Mouse (Mus musculus) embryonic facial prominence, embryonic 13.5 days (tissue): Measurements from ENCODE around the gene Mmd. TPM values are rescaled to one million over a fixed set of nuclear protein-coding genes. Genes with fewer than 3 reads are reported as not detected.

Experiments used
- ATAC-seq: fragments of 200-750 bp; cut with Nextera tagmentation; 2 replicates; pipeline ENCODE4 v1.8.0; 2017; ENCODE audit warnings: low read depth; ENCODE audit not compliant: insufficient number of reproducible peaks, insufficient read depth, low FRiP score, low TSS enrichment
- H3K27ac ChIP-seq: fragments of 300-500 bp; sonication (generic); 2 replicates; pipeline ENCODE4 v1.5.1; 2015; ENCODE audit warnings: moderate library complexity, mild to moderate bottlenecking, inconsistent platforms
- H3K27me3 ChIP-seq: fragments of 300-500 bp; sonication (generic); 2 replicates; pipeline ENCODE4 v1.6.1; 2015; ENCODE audit warnings: mild to moderate bottlenecking, inconsistent platforms
- H3K36me3 ChIP-seq: fragments of 300-500 bp; sonication (generic); 2 replicates; pipeline ENCODE4 v1.6.1; 2015; ENCODE audit warnings: mild to moderate bottlenecking, inconsistent platforms
- H3K4me1 ChIP-seq: fragments of 300-500 bp; sonication (generic); 2 replicates; pipeline ENCODE4 v1.6.1; 2015; ENCODE audit warnings: inconsistent platforms
- H3K4me2 ChIP-seq: fragments of 300-500 bp; sonication (generic); 2 replicates; pipeline ENCODE4 v1.6.1; 2015; ENCODE audit warnings: moderate library complexity, mild to moderate bottlenecking, inconsistent platforms
- H3K4me3 ChIP-seq: fragments of 300-500 bp; sonication (generic); 2 replicates; pipeline ENCODE4 v1.5.1; 2015; ENCODE audit warnings: mild to moderate bottlenecking, inconsistent platforms
- H3K9ac ChIP-seq: fragments of 300-500 bp; sonication (generic); 2 replicates; pipeline ENCODE4 v1.6.1; 2015; ENCODE audit warnings: mild to moderate bottlenecking, inconsistent platforms
- H3K9me3 ChIP-seq: fragments of 300-500 bp; sonication (generic); 2 replicates; pipeline ENCODE4 v1.6.1; 2016; ENCODE audit warnings: inconsistent platforms
- WGBS: fragments of 180-500 bp; shearing (Covaris S2); methylation state at CpG from one replicate; pipeline ENCODE4 v1.1.7; 2015; ENCODE audit warnings: mixed read lengths; 5-methylcytosine and 5-hydroxymethylcytosine counted together
- polyA plus RNA-seq: library from polyadenylated mRNA; unstranded; fragments of >200 nt; fragmentation: Nextera tagmentation; extraction: Ambion mirVana; gene quantifications from 2 replicates; pipeline ENCODE4 v1.2.1, GENCODE M21; 2015

Mmd gene
- polyA plus RNA-seq, 1 experiment from 2014 or later = 47.5 TPM

- H3K4me2 ChIP-seq = no peak overlapping the region
- no peaks in the 10 kb centered on the region for H3K36me3 ChIP-seq
- H3K4me3 ChIP-seq = no peak overlapping the region
- H3K9me3 ChIP-seq = no peaks in the 10 kb centered on the region
- 58% methylated on average over 4 of the region's 4 CpGs for WGBS
- H3K9ac ChIP-seq = no peak overlapping the region
- 0 out of 2 replicates have a peak, but pooled peaks cover 11% of the 10 kb centered on the region for H3K4me1 ChIP-seq
- H3K27me3 ChIP-seq = no peaks in the 10 kb centered on the region
- no peak overlapping the region for H3K27ac ChIP-seq
- no peak for ATAC-seq
These were observed 16.6 kb upstream of the Mmd start for GRCm38 (mm10) chr11:90232685-90233084.

- 77% methylated on average over 5 of the region's 5 CpGs for WGBS
- no peak for ATAC-seq
- no peaks in the 10 kb centered on the region for H3K9me3 ChIP-seq
These were observed 14.0 kb upstream of the Mmd start for GRCm38 (mm10) chr11:90235221-90235620.

DNA sequence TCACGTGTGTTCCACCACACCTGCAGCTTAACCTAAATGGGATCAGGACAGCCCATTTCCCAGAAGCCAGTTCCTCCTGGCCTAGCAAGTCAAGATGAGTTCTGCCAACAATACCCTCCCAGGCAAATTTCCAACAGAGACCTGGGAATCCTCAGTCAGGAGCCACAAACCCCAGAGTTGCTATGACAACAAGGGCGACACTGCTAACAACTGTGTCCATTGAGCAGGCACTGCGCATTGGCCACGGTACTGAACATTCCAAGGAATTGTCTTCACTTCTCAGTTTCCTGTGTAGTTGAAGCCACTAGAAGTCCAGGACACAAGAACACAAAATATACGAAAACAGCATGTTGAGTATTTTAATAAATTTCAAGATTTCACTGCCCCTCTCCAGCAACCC is 11.6 kb upstream of the Mmd start:
- Histone ChIP-seq H3K9ac (no peak overlapping the region), H3K4me3 (no peak overlapping the region), H3K36me3 (no peaks in the 10 kb centered on the region), H3K9me3 (no peaks in the 10 kb centered on the region), H3K27me3 (no peaks in the 10 kb centered on the region), H3K4me1 (peaks cover 9% of the 10 kb centered on the region; the same call in 1 of the 2 replicates), H3K27ac (no peak overlapping the region), H3K4me2 (no peak overlapping the region)
- 60% methylated on average over 5 of the region's 5 CpGs for WGBS
- no peak for ATAC-seq

More at GRCm38 (mm10) chr11:90235221-90235620, 14.0 kb upstream of the Mmd start:
- no peak overlapping the region for H3K9ac ChIP-seq
- H3K27me3 ChIP-seq = no peaks in the 10 kb centered on the region
- no peak overlapping the region for H3K4me2 ChIP-seq
- H3K4me3 ChIP-seq = no peak overlapping the region
- no peaks in the 10 kb centered on the region for H3K36me3 ChIP-seq
- no peak overlapping the region for H3K27ac ChIP-seq
- 0 out of 2 replicates have a peak, but pooled peaks cover 10% of the 10 kb centered on the region for H3K4me1 ChIP-seq

GRCm38 (mm10) chr11:90238657-90239056 is 10.6 kb upstream of the Mmd start:
- Histone ChIP-seq H3K9ac (no peak overlapping the region), H3K27me3 (no peaks in the 10 kb centered on the region), H3K4me1 (peaks cover 9% of the 10 kb centered on the region; the same call in 1 of the 2 replicates), H3K27ac (no peak overlapping the region), H3K9me3 (no peaks in the 10 kb centered on the region), H3K36me3 (no peaks in the 10 kb centered on the region), H3K4me3 (no peak overlapping the region), H3K4me2 (no peak overlapping the region)
- ATAC-seq = no peak
- WGBS = 42% methylated on average over 2 of the region's 2 CpGs

DNA sequence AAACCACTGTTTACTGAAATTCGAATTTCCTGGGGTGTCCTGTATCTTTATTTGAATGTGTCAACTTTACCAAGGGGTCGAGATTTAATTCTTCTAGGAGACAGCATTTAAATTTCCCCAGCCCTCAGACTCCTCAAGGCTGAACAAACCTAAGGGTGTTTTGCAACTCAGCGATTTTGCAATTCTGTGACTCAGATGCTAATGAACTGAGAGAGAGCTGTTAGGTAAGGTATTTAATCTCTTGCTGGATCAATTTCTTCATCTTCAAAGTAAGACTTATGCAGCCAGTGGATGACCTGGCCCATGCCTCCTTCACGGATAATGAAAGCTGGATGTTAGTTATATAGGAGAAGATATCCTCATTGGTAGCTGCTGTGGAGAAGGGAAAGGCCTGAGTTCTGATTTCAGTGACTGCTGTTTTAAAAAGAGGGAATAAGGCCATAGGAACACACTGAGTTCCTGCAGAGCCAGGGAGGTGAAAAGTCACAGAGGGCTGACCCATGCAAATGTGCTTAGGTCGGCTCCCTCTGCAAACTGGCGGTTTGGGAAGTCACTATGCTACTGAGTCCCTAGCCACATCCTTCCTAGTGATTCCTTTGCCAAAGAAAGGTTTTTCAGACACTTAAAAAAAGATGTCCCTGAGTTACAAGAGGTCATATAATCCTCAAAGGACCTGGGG is 8.5 kb upstream of the Mmd start:
- Histone ChIP-seq H3K36me3 (no peaks in the 10 kb centered on the region), H3K27me3 (no peaks in the 10 kb centered on the region), H3K27ac (no peak overlapping the region), H3K9ac (no peak overlapping the region), H3K9me3 (no peaks in the 10 kb centered on the region), H3K4me1 (peaks cover 9% of the 10 kb centered on the region; the same call in 1 of the 2 replicates), H3K4me3 (no peak overlapping the region), H3K4me2 (no peak overlapping the region)
- 24% methylated on average over 6 of the region's 6 CpGs for WGBS
- ATAC-seq = no peak

DNA sequence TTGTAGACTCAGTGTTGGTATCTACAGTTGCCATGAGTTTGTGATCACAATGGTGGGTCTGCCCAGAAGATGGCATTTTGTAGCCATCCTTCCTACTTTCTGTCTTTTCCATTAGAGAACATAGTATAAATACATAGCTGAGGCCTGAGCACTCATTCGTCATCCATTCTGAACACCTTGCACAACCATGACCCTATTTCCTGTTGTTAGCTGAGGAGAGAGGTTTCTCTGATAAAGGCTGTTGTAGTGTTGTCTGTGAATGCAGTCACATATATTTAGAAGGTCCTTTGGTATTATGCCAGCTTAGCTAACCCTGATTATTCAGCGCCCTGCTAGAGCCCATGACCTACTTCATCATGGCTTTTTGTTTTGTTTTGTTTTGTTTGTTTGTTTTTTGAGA is 7.4 kb upstream of the Mmd start:
- WGBS = 88% methylated on average over 2 of the region's 2 CpGs
- no peak overlapping the region for H3K9ac ChIP-seq
- H3K4me1 ChIP-seq = peaks cover 9% of the 10 kb centered on the region; the same call in 1 of the 2 replicates
- no peaks in the 10 kb centered on the region for H3K27me3 ChIP-seq
- no peak for ATAC-seq
- H3K9me3 ChIP-seq = no peaks in the 10 kb centered on the region
- no peak overlapping the region for H3K4me2 ChIP-seq
- H3K4me3 ChIP-seq = no peak overlapping the region
- no peaks in the 10 kb centered on the region for H3K36me3 ChIP-seq
- H3K27ac ChIP-seq = no peak overlapping the region

DNA sequence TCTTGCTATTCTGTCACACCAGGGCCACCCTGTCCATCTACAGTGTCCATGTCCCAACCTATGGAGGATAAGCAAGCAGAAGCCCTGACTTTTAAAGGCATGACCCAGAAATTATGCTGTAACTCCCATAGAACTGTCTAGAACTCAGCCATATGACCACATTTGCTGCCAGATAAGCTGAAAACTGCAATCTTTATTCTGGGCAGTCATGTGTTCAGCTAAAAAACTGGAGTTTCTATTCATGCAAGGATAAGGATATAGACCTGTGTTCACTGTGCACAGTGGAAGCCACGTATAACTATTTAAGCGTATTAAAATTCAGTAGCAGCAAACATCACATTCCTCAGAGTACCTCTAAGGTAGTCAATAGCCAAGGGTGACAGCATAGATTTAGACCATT is 6.0 kb upstream of the Mmd start:
- H3K4me1 ChIP-seq = peaks cover 8% of the 10 kb centered on the region; the same call in 1 of the 2 replicates
- H3K4me2 ChIP-seq = no peak overlapping the region
- no peak overlapping the region for H3K9ac ChIP-seq
- WGBS = 92% methylated on average over 2 of the region's 2 CpGs
- ATAC-seq = no peak
- no peaks in the 10 kb centered on the region for H3K36me3 ChIP-seq
- no peaks in the 10 kb centered on the region for H3K9me3 ChIP-seq
- no peak overlapping the region for H3K27ac ChIP-seq
- no peaks in the 10 kb centered on the region for H3K27me3 ChIP-seq
- no peak overlapping the region for H3K4me3 ChIP-seq

GRCm38 (mm10) chr11:90245630-90246029 is 3.6 kb upstream of the Mmd start:
- 86% methylated on average over 6 of the region's 6 CpGs for WGBS
- Histone ChIP-seq H3K4me2 (no peak overlapping the region), H3K4me1 (peaks cover 17% of the 10 kb centered on the region), H3K27ac (no peak overlapping the region), H3K36me3 (no peaks in the 10 kb centered on the region), H3K27me3 (no peaks in the 10 kb centered on the region), H3K9ac (no peak overlapping the region), H3K9me3 (no peaks in the 10 kb centered on the region), H3K4me3 (no peak overlapping the region)
- ATAC-seq = no peak

- 73% methylated on average over 4 of the region's 4 CpGs for WGBS
- Histone ChIP-seq H3K27me3 (no peaks in the 10 kb centered on the region), H3K4me3 (no peak overlapping the region), H3K4me2 (no peak overlapping the region), H3K36me3 (no peaks in the 10 kb centered on the region), H3K27ac (no peak overlapping the region), H3K9ac (no peak overlapping the region), H3K9me3 (no peaks in the 10 kb centered on the region), H3K4me1 (peaks cover 20% of the 10 kb centered on the region)
- ATAC-seq = no peak
These were observed 2.6 kb upstream of the Mmd start for GRCm38 (mm10) chr11:90246676-90247075.

DNA sequence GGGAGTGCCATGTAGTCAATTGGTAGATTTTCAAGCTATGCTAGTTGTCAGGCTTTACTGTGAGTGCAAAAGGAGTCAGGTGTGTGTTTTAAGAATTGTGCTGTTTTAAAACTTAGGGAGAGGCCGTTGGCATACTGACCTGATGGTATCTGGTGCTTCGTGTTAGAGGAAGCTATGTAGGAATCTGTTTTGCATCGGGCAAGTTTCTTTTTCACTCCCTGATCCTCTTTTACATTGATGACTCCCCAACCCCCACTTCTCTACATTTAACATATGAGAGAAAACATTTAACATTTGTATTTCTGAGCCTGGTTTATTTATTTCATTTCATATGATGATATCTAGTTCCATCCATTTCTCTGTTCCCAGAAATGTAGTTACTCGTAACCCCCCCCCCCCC is 1.5 kb upstream of the Mmd start:
- Histone ChIP-seq H3K4me3 (no peak overlapping the region), H3K27ac (no peak overlapping the region), H3K36me3 (no peaks in the 10 kb centered on the region), H3K9ac (no peak overlapping the region), H3K4me2 (no peak overlapping the region), H3K27me3 (no peaks in the 10 kb centered on the region), H3K4me1 (peaks cover 31% of the 10 kb centered on the region), H3K9me3 (no peaks in the 10 kb centered on the region)
- WGBS = 64% methylated on average over 4 of the region's 4 CpGs
- ATAC-seq = no peak

DNA sequence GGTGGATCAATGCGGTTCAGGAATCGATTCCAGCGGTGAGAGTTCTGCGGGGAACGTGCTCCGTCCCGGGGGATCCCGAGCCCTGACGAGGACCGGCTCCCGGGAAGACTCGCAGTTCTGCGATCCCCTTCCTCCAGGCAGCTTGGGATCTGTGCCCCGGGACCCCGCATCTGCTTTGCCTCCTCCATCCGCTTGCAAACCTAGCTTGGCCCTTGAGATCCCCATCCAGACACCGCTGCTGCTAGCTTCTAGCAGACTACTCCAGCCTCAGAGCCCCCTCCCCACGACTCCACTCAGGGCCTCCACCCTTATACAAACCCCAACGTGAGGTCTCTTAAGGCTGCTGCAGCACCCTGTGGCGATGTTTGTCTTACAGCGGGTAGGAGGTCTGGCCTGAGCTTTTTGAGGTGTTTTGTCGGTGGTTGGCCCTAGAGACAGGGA is 465 bp downstream of the Mmd start:
- Histone ChIP-seq H3K27ac (peak overlapping the region; percentile 89), H3K4me1 (peaks cover 34% of the 10 kb centered on the region), H3K9ac (peak overlapping the region; percentile 97), H3K36me3 (no peaks in the 10 kb centered on the region), H3K9me3 (no peaks in the 10 kb centered on the region), H3K4me3 (peak overlapping the region; percentile 85), H3K27me3 (no peaks in the 10 kb centered on the region), H3K4me2 (peak overlapping the region; percentile 81)
- WGBS = under 1% methylated on average over 22 of the region's 22 CpGs
- ATAC-seq = peak; percentile 11; the same call in 1 of the 2 replicates

GRCm38 (mm10) chr11:90250189-90250588 is 933 bp downstream of the Mmd start:
- H3K36me3 ChIP-seq = no peaks in the 10 kb centered on the region
- peak overlapping the region; percentile 81 for H3K4me2 ChIP-seq
- no peak for ATAC-seq
- H3K27me3 ChIP-seq = no peaks in the 10 kb centered on the region
- H3K9me3 ChIP-seq = no peaks in the 10 kb centered on the region
- H3K27ac ChIP-seq = peak overlapping the region; percentile 89
- 2% methylated on average over 9 of the region's 9 CpGs for WGBS
- peaks cover 34% of the 10 kb centered on the region for H3K4me1 ChIP-seq
- H3K9ac ChIP-seq = peak overlapping the region; percentile 97
- peak overlapping the region; percentile 85 for H3K4me3 ChIP-seq
